Mouse (Mus musculus) hindbrain, postnatal 0 days (tissue): ENCODE data around the gene Wwox. TPM values are rescaled to one million over a fixed set of nuclear protein-coding genes. Genes with fewer than 3 reads are reported as not detected.

Source experiments
- ATAC-seq: fragments of 200-750 bp; cut with Nextera tagmentation; 2 replicates; pipeline ENCODE4 v1.8.0; 2017; ENCODE audit warnings: mild to moderate bottlenecking, moderate TSS enrichment, moderate library complexity
- DNase-seq: peaks from one replicate; pipeline ENCODE4 v3.0.0-alpha.2; 2015; ENCODE audit warnings: low spot score
- H3K27ac ChIP-seq: fragments of 300-500 bp; sonication (generic); 2 replicates; pipeline ENCODE4 v1.5.1; 2014; ENCODE audit warnings: mild to moderate bottlenecking
- H3K27me3 ChIP-seq: fragments of 300-500 bp; sonication (generic); 2 replicates; pipeline ENCODE4 v1.6.1; 2014; ENCODE audit warnings: low read length, mixed read lengths; ENCODE audit not compliant: insufficient read depth
- H3K36me3 ChIP-seq: fragments of 300-500 bp; sonication (generic); 2 replicates; pipeline ENCODE4 v1.6.1; 2014; ENCODE audit warnings: low read length, mixed read lengths; ENCODE audit not compliant: insufficient read depth
- H3K4me1 ChIP-seq: fragments of 300-500 bp; sonication (generic); 2 replicates; pipeline ENCODE4 v1.6.1; 2014; ENCODE audit warnings: antibody characterized with exemption, low read length, mixed read lengths; ENCODE audit not compliant: insufficient read depth
- H3K4me2 ChIP-seq: fragments of 300-500 bp; sonication (generic); 2 replicates; pipeline ENCODE4 v1.6.1; 2014; ENCODE audit warnings: low read depth, mild to moderate bottlenecking, low read length, moderate library complexity, mixed read lengths
- H3K4me3 ChIP-seq: fragments of 300-500 bp; sonication (generic); 2 replicates; pipeline ENCODE4 v1.5.1; 2014; ENCODE audit warnings: low read length
- H3K9ac ChIP-seq: fragments of 300-500 bp; sonication (generic); replicated peaks from 2 replicates; pipeline ENCODE4 v1.6.1; 2014; ENCODE audit warnings: mild to moderate bottlenecking, low read length, moderate library complexity, mixed read lengths
- H3K9me3 ChIP-seq: fragments of 300-500 bp; sonication (generic); 2 replicates; pipeline ENCODE4 v1.6.1; 2016; ENCODE audit warnings: low read length, mixed read lengths
- CTCF ChIP-seq: IDR thresholded peaks from 2 replicates; pipeline ENCODE4 v1.5.1; 2016; ENCODE audit warnings: antibody characterized with exemption, control low read depth, low read depth
- WGBS: fragments of 180-500 bp; shearing (Covaris S2); extraction: QIAGEN DNeasy Blood & Tissue Kit; methylation state at CpG from one replicate; pipeline ENCODE4 v1.1.7; 2014; 5-methylcytosine and 5-hydroxymethylcytosine counted together
- polyA plus RNA-seq: library from polyadenylated mRNA; unstranded; fragments of >200 nt; fragmentation: Nextera tagmentation; extraction: Ambion mirVana; gene quantifications from 2 replicates; pipeline ENCODE4 v1.2.1, GENCODE M21; 2015
- total RNA-seq: library from RNA; depleted of rRNA; stranded (reverse); fragments of >200 nt; gene quantifications from 2 replicates; pipeline ENCODE4 v1.2.3, GENCODE M21; 2014

Wwox gene
- total and polyA plus RNA-seq, 2 experiments from 2014 or later, result 17.1 to 19.8 TPM

- Histone ChIP-seq H3K9ac (no peak overlapping the region), H3K4me1 (no peaks in the 10 kb centered on the region), H3K27ac (no peak overlapping the region), H3K36me3 (no peaks in the 10 kb centered on the region), H3K4me2 (no peak overlapping the region), H3K27me3 (no peaks in the 10 kb centered on the region), H3K4me3 (no peak overlapping the region), H3K9me3 (no peaks in the 10 kb centered on the region)
- DNase-seq (no peak), ATAC-seq (no peak)
- no peak for TF ChIP-seq CTCF
- WGBS, result 82% methylated on average over 5 of the region's 5 CpGs
Measured at GRCm38 (mm10) chr8:115090202-115090601, 650.7 kb downstream of the Wwox start.

- TF ChIP-seq CTCF, result peak; percentile 76
- no peak overlapping the region for H3K4me2 ChIP-seq
- no peak for ATAC-seq
- H3K27ac ChIP-seq, result no peak overlapping the region
- WGBS, result 85% methylated on average over 4 of the region's 4 CpGs
- no peaks in the 10 kb centered on the region for H3K9me3 ChIP-seq
- H3K4me3 ChIP-seq, result no peak overlapping the region
- H3K9ac ChIP-seq, result no peak overlapping the region
- H3K27me3 ChIP-seq, result no peaks in the 10 kb centered on the region
- no peak for DNase-seq
- H3K4me1 ChIP-seq, result no peaks in the 10 kb centered on the region
- no peaks in the 10 kb centered on the region for H3K36me3 ChIP-seq
Measured at GRCm38 (mm10) chr8:115095548-115095947, 656.1 kb downstream of the Wwox start.

- Histone ChIP-seq H3K4me3 (no peak overlapping the region), H3K9me3 (no peaks in the 10 kb centered on the region), H3K4me1 (no peaks in the 10 kb centered on the region), H3K9ac (no peak overlapping the region), H3K27ac (no peak overlapping the region), H3K36me3 (no peaks in the 10 kb centered on the region), H3K27me3 (no peaks in the 10 kb centered on the region), H3K4me2 (no peak overlapping the region)
- ATAC-seq (no peak), DNase-seq (no peak)
- TF ChIP-seq CTCF, result no peak
- 66% methylated on average over 9 of the region's 9 CpGs for WGBS
Measured at GRCm38 (mm10) chr8:115097988-115098562, 658.6 kb downstream of the Wwox start.

DNA sequence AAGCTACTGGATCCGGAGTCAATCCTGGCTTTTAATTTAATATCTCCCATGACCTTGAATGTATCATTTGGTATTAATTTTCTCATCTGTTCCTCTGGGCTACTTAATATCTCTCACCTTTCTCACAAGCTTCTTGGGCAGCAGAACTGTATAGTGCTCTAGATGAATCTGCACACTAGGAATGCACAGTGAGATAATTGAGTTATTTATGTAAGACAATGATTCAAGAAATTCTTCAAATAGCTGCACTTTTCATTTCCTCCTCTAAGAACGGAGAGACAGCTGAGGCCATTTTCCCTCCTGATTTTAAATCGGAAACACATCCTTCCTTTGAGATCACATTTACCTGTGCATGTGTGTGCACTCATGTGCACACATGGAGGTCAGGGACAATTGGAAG lies 669.9 kb downstream of the Wwox start:
- TF ChIP-seq CTCF, result no peak
- Histone ChIP-seq H3K4me1 (0 out of 2 replicates have a peak, but pooled peaks cover 1% of the 10 kb centered on the region), H3K9ac (no peak overlapping the region), H3K27me3 (no peaks in the 10 kb centered on the region), H3K4me3 (no peak overlapping the region), H3K4me2 (no peak overlapping the region), H3K27ac (no peak overlapping the region), H3K36me3 (no peaks in the 10 kb centered on the region), H3K9me3 (no peaks in the 10 kb centered on the region)
- no peak for DNase-seq
- WGBS, result 71% methylated on average over 3 of the region's 3 CpGs
- ATAC-seq, result no peak

- Histone ChIP-seq H3K4me3 (no peak overlapping the region), H3K27me3 (no peaks in the 10 kb centered on the region), H3K36me3 (no peaks in the 10 kb centered on the region), H3K9ac (no peak overlapping the region), H3K9me3 (no peaks in the 10 kb centered on the region), H3K4me2 (no peak overlapping the region), H3K27ac (no peak overlapping the region), H3K4me1 (0 out of 2 replicates have a peak, but pooled peaks cover 3% of the 10 kb centered on the region)
- DNase-seq, result no peak
- no peak for TF ChIP-seq CTCF
- 83% methylated on average over 9 of the region's 9 CpGs for WGBS
- ATAC-seq, result no peak
Measured at GRCm38 (mm10) chr8:115110423-115110822, 671.0 kb downstream of the Wwox start.

DNA sequence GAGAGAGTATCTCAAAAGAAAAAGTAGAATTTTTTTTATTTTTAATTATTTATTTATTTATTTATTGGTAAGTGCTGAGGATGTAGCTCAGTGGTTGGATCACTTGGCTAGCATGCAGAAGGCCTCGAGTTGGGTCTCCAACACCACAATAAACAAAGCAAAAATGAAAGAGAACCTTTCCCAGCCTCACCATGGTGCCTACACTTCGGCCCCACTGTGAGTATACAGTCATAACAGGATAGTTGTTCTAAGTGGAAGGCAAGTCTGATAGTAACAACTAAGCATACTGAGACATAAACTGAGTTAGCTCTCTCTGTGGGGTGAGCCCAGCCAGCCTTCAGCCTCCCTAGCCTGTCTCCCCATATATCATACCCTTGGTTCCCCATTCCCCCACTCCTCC lies 672.6 kb downstream of the Wwox start:
- Histone ChIP-seq H3K27ac (no peak overlapping the region), H3K4me1 (0 out of 2 replicates have a peak, but pooled peaks cover 3% of the 10 kb centered on the region), H3K27me3 (no peaks in the 10 kb centered on the region), H3K4me2 (no peak overlapping the region), H3K9ac (no peak overlapping the region), H3K36me3 (no peaks in the 10 kb centered on the region), H3K9me3 (no peaks in the 10 kb centered on the region), H3K4me3 (no peak overlapping the region)
- 89% methylated on average over 2 of the region's 2 CpGs for WGBS
- DNase-seq (no peak), ATAC-seq (no peak)
- no peak for TF ChIP-seq CTCF

DNA sequence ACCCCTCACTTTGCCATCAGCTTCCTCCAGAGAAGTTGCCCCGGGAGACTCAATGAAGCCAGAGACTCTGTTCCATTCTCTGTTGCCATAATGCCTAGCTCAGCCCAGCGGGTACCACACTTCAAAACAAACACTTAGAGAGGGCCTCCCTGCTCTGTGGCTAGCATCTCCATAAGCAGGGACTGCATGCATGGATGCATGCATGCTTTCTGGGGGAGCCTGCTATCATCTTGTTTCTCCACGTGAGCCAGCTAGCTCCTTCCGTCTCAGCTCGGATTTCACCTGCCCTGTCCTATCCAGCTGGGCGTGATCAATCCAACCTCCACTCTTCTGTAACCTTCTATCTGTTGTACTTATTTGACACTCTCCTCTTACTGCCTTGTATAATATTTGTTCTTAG lies 675.0 kb downstream of the Wwox start:
- Histone ChIP-seq H3K9me3 (no peaks in the 10 kb centered on the region), H3K36me3 (no peaks in the 10 kb centered on the region), H3K4me3 (no peak overlapping the region), H3K4me1 (0 out of 2 replicates have a peak, but pooled peaks cover 3% of the 10 kb centered on the region), H3K27ac (no peak overlapping the region), H3K27me3 (no peaks in the 10 kb centered on the region), H3K4me2 (no peak overlapping the region), H3K9ac (no peak overlapping the region)
- WGBS, result 36% methylated on average over 6 of the region's 6 CpGs
- DNase-seq (no peak), ATAC-seq (no peak)
- TF ChIP-seq CTCF, result no peak
